Mouse (Mus musculus): ENCODE measurements at regions not wholly inside any gene's neighbourhood (a gene's known extent, or its start where the extent isn't known, plus 50 kb on each side); places are given as distances from the start of the nearest gene placed in this dataset.

DNA sequence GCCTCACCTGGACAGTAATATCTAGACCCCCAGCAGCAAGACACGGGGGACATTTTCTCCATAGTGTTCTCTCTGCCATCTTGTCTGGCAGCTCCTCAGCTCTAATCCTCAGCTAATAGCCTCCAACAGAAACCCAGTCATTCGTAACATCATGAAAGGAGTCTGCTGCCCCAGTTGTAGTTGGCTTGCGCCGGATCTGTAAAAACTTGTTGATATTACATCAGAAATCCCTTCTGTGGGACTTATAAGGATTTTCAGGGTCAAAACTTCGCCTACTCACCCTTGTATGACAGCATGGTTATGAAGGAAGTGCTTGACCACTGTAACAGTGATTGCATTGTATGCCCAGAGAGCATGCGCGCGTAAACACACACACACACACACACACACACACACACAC, 96.8 kb upstream of the Fat1 start:
- DNase-seq (ENCODE audit: low spot score in 2 of 2): no peak

DNA sequence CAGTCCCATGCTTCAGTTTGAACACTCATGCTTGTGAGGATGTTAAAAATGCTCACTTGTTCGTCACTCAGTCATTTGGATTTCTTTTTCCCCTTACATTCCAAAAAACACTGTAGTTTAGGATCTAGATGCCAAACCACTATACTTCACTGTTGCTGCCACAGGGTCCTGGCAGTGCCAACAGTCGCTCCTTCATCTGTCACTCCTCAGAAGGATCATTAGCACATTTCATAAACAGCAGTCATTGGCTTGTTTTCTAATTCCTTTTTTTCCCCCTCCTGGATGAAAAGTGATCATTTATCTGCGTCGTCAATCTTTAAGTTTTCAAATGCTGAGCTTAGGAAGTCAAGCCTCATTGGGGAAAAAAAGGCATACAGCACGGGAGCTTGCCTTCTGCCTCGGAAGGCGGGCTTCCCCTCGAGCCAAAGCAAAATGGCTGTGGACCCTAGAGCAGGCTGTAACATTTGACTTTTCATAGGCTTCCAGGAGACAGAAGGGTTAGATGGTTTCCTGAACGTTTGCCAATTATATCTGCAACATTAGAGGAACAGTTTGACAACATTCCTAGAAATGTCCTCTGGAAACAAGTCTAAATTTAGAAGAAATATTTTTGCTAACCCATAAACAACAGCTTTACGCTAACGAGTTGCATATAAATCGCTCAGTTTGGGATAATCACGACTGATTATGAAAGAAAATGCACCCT, 95.6 kb upstream of the Fat1 start:
- no peak for DNase-seq (ENCODE audit: low spot score in 2 of 2)

DNA sequence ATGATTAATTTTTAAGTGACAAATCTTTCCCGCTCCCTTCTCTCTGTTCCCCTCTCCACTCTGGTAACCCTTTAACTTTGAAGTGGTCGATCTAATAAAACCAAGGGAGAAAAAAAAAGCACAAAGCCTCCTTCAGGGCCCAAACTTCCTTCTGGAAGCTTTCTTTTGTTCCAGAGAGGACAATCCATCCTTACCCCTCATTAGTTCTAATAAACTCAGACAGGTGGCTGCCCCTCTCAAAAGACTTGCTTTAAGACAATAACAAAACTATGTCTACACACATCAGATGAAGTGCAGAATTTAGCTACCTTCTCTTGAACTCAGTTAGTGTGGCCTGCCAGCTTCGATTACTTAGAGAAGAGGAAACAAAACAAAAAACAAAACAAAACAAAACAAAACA, 94.6 kb upstream of the Fat1 start:
- no peak for DNase-seq (ENCODE audit: low spot score in 2 of 2)

DNA sequence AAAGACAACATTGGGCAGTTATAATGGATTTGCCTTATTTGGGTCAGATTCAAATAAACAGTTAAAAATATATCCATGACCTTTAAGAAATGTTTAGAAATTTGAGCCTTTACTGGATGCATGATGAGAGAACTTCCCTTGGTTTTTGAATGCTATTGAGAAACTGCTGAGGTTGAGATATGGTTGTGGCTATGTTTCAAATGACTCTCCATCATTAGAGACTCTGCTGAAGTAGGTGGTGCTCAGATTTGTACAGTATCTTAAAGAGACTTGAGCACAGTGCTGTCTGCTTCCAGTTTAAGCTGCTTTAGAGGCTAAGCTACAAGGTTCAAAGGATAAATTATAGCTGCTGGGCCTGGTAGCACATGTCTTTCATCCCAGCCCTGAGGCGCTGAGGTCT, 90.9 kb upstream of the Fat1 start:
- DNase-seq (ENCODE audit: low spot score in 2 of 2): no peak

DNA sequence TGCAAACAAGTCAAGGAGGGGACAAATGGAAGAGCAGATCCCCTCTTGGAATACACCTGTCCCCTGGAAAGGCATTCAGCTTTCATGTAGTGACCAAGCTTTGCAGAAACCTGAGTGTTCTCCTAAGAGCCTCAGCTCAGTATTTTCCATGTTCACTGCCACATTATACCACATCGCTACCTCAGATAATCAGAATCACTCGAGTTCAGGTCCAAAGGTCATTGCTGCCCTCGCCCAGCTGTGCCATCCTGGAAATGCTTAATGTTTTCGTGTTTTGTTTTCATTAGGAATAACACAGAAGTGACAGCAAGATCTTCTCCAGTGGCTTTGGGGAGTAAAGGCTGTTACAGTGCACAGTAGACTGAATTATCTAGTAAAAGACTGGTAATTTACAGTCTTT, 83.0 kb upstream of the Fat1 start:
- DNase-seq (ENCODE audit: low spot score in 2 of 2): no peak

DNA sequence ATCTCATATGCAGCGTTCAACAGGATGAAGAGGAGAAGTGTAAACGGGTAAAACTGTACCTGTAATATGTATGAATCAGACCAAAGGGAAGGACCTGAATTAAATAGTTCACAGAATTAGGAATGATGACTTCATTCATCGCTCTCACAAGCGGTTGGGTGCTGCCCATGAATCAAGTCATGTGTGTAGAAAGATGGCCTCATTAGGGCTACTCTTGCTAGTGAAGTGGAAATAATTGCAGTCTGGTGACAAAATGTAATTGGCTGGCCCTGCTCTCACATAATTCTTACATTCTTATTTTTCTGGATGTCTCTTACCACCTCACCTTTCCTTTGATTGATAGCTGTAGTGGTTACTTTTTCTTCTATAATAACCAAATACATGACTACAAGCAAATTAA, 80.1 kb upstream of the Fat1 start:
- no peak for DNase-seq (ENCODE audit: low spot score in 2 of 2)

DNA sequence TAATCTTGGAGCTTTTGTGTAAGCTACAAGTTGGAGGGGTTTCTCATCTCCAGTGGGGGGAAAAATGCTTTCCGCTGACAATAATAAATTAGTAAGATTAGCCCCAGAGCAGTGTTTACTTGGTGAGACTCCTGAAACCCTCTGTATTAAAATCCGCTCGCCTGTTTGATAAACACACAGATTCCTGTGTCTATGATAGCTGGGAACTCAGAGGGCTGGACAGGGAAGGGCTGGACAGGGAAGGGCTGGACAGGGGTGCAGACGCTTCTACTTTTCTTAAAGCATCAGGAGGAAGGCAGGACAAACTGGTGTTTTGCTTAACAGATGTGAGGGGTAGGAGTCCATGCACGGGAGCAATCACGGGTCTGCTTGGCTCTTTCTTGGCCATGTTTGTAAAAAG, 68.0 kb upstream of the Fat1 start:
- DNase-seq (ENCODE audit: low spot score in 2 of 2): no peak

DNA sequence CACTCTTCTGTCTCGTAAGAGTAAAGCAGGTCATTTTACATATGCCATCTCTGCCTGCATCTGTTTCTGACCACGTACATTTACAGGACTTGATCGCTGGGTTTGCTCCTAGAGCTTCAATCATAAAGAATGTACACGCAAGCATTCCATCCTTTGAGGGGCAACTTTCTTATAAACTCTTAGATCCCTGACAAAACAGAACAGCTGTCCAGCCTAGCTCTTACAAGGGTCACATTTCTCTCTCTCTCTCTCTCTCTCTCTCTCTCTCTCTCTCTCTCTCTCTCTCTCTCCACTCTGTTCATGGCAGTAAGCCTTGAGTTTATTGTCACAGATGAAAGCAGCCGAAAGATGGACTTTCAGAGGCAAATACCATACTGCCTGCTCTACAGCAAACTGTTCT, 67.6 kb upstream of the Fat1 start:
- no peak for DNase-seq (ENCODE audit: low spot score in 2 of 2)

DNA sequence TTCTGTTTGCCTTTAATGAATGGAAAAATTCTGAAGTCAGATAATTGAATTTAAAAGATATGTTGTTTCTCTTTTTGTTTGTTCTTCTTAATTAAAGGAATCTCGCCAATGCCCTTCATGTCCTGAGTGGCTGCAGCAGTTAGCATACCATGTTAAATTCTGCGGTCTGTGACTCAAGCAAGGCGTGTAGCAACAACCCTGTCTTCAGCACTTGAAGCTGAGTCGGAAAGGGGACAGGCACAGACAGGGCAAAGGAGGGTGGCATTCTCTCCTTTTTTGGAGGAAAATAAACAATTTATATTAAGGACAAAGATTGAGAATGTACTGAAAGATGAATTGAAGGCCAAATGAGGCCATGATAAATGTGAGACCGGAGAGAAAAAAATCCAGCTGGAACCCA, 58.2 kb upstream of the Fat1 start:
- DNase-seq (ENCODE audit: low spot score in 2 of 2): no peak

DNA sequence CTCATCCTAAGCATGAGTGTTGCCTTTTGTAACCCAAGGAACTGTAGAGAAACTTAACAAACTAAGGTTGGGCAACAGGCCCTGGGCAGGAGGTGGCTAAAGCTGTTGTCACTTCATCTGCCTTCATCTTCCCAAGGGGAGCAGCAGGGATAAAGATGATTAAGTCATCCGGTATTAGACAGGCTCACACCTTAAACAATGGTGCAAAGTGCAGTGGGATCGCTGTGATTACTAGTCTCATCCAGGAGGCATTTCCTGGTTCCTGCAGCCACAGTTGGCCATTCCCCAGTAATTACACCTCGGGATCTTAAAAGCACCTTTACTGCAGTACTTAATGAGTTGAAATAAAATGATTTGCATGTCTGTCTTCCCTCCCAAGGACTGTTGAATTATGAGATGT, 57.0 kb upstream of the Fat1 start:
- DNase-seq (ENCODE audit: low spot score in 2 of 2): no peak

DNA sequence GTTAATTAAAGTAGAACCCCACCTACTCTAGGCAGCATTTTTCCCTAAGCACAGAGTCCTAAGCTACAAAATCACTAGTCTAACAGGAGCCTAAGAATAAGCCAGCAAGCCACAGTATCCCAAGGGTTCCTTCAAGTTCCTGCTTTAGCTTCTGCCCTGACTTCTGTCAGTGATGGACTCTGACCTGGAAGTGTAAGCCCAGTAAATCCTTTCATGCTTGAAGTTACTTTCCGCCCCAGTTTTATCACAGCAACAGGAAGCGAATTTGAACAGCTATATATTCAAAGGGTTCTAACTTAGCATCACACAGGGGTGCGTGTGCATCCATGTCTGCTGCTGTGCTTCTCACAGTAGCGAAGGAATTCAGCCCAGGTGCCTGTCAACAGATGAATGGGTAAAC, 56.1 kb upstream of the Fat1 start:
- no peak for DNase-seq (ENCODE audit: low spot score in 2 of 2)

DNA sequence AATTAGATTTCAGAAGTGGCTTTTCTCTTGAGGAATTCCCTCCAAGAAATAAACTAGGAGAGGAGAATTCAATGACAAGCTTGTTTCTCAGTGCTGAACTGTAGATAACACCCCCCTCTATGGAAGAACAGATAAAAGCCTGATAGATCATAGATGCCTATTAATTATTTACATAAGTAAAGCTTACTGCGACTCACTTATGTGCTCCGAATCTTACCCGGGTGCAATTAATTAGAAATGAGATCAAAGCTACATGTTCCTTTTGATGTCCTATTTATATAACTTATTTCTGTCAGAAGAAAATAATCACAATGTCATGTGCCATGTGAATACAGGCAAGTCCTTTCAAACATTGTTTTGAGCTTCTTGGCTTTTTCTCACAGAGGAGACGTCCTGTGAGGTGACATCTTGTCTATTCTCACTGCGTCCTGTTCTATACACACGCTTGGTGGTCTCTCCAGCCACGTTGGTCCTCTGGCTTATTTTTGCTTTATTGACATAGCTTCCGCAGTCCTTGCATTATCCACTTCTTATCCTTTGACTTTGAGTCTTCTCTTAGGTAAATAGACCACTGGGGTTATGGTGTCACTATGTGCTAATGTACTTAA, 50.7 kb upstream of the Fat1 start:
- no peak for DNase-seq (ENCODE audit: low spot score in 2 of 2)

Measured in spleen, postnatal 10 days (tissue).